Mouse (Mus musculus) kidney, adult 2 months (tissue): ENCODE measurements at regions not wholly inside any gene's neighbourhood (a gene's known extent, or its start where the extent isn't known, plus 50 kb on each side); places are given as distances from the start of the nearest gene placed in this dataset.

Experiments used
- CTCF ChIP-seq: fragments of 200-500 bp; conservative IDR thresholded peaks from 2 replicates; pipeline ENCODE4 v1.5.1; 2011; ENCODE audit warnings: low read depth, mild to moderate bottlenecking, control low read depth, low read length, moderate library complexity, mixed read lengths; ENCODE audit not compliant: insufficient read depth, insufficient read length
- POLR2A ChIP-seq: fragments of 200-500 bp; IDR thresholded peaks from one replicate; pipeline ENCODE4 v1.6.1; 2011; ENCODE audit warnings: low read depth, low read length, control low read depth

DNA sequence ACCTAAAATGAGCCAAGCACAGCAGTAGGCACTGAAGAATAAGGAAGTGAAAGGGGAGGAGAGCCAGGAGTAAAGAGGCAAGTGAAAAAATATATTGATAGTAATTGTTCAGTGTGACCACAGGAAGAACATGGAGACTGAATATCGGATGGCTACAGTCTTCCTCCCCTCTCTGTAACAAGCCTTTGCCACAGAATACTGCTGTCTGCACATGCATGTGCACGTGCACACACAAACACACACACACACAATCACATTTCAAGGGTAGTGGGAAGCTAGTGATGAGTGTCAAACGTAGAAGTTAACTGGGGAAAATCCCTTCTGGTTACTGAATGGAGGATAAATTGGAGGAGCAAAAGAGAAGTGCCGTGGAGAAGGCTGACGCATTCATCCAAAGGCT is 76.2 kb upstream of the Top1 start:
- TF ChIP-seq POLR2A: no peak
- TF ChIP-seq CTCF: no peak
